ENCODE assay signal across 7 mouse cellular contexts in genomic region chr16:56064334-56064990, GRCm38 (mm10). TPM values are rescaled to one million over a fixed set of nuclear protein-coding genes. Genes with fewer than 3 reads are reported as not detected.
DNase-seq lines count a peak whose midpoint lies in the region; ATAC-seq lines count a peak whose summit lies in the region.

No protein-coding gene starts in this region.

- peak; percentile 84 for DNase-seq in ZHBTc4 (ENCODE audit: low read depth, low spot score)
- peak; percentile 66 to 72 for DNase-seq in cerebellum, postnatal 14 days
- peak; percentile 27 to 37 for DNase-seq in frontal cortex, postnatal 25 days (ENCODE audit: low spot score in 2 of 2)
- DNase-seq in left cerebral cortex, adult 11 months (ENCODE audit: low spot score) = peak; percentile 69
- DNase-seq in lung, postnatal 36 days = peak; percentile 80
- DNase-seq in right cerebral cortex, adult 2 months (ENCODE audit: low spot score in 2 of 2) = peak; percentile 62 to 71

- peak overlapping the region; percentile 36 for H3K4me3 ChIP-seq in hindbrain, embryonic 15.5 days

- peak overlapping the region; percentile 75 for H3K27ac ChIP-seq in hindbrain, embryonic 15.5 days (replicated peaks)

- peak overlapping the region; percentile 43; the same call in 1 of the 2 replicates for H3K9ac ChIP-seq in hindbrain, embryonic 15.5 days

- peak overlapping the region; percentile 64 for H3K4me2 ChIP-seq in hindbrain, embryonic 15.5 days

- H3K4me1 ChIP-seq in hindbrain, embryonic 15.5 days (replicated peaks) = no peaks in the 10 kb centered on the region

- no peaks in the 10 kb centered on the region for H3K27me3 ChIP-seq in hindbrain, embryonic 15.5 days

- WGBS in hindbrain, embryonic 15.5 days = 6% methylated on average over 20 of the region's 20 CpGs

- H3K36me3 ChIP-seq in hindbrain, embryonic 15.5 days = no peaks in the 10 kb centered on the region

- peak; percentile 95 for ATAC-seq in hindbrain, embryonic 15.5 days (ENCODE audit: low FRiP score, low read depth)

- no peaks in the 10 kb centered on the region for H3K9me3 ChIP-seq in hindbrain, embryonic 15.5 days

RNA-seq across cellular contexts. Expression of gene Senp7, which starts 16.3 kb away (rescaled TPM):
- polyA plus RNA-seq in hindbrain, embryonic 15.5 days (2015; fragmentation: Nextera tagmentation; extraction: Ambion mirVana) = 45.5 and 50.4 TPM in 2 replicates

RNA-seq across cellular contexts. Expression of gene Trmt10c, which starts 26.8 kb away (rescaled TPM):
- polyA plus RNA-seq in hindbrain, embryonic 15.5 days (2015; fragmentation: Nextera tagmentation; extraction: Ambion mirVana) = 17.7 and 18.0 TPM in 2 replicates

RNA-seq across cellular contexts. Expression of gene Pcnp, which starts 34.9 kb away (rescaled TPM):
- 193 and 199 TPM in 2 replicates for polyA plus RNA-seq in hindbrain, embryonic 15.5 days (2015; fragmentation: Nextera tagmentation; extraction: Ambion mirVana)

Comparison
In these comparisons a context has a peak if more than half of its experiments do, and no peak if none do; other contexts are left out.
1. Peak in every context shown above with its lines: DNase-seq, ATAC-seq, H3K4me3 ChIP-seq and H3K27ac ChIP-seq.
2. DNase-seq: peak in every context shown above with its lines; median percentile 84 in ZHBTc4; 80 in lung, postnatal 36 days; 69 in cerebellum, postnatal 14 days; 69 in left cerebral cortex, adult 11 months; 66 in right cerebral cortex, adult 2 months; 32 in frontal cortex, postnatal 25 days.